ENCODE assay signal across 11 mouse cellular contexts in genomic region chr15:63360402-63360801, GRCm38 (mm10).
A peak's percentile ranks its signal among the peaks of the same experiment; 100 is the strongest.
DNase-seq lines count a peak whose midpoint lies in the region; ATAC-seq and TF ChIP-seq lines count a peak whose summit lies in the region.
"Had no signal": no experiment of that assay in that cellular context is flagged by ENCODE, and none has a peak within 500 bp of the region (broad histone marks: within the 10 kb centered on the region; RNA-seq: fewer than 3 reads in every experiment).

No protein-coding gene starts in this region.

- no peak overlapping the region for H3K4me2 ChIP-seq in kidney, embryonic 14.5 days (replicated peaks; ENCODE audit: low read depth, low read length)
- no peak overlapping the region for H3K4me2 ChIP-seq in embryonic facial prominence, embryonic 13.5 days
- H3K4me2 ChIP-seq in heart, embryonic 15.5 days, result no peak overlapping the region
- H3K4me2 ChIP-seq: stomach, embryonic 15.5 days had no signal

- DNase-seq in kidney, adult 2 months, result peak; percentile 5
- peak; percentile 31 for DNase-seq in lung, postnatal 14 days
- DNase-seq in thymus, adult 2 months, result no peak
- no peak for DNase-seq in spleen, adult 18-20 months
- DNase-seq in adrenal gland, adult 18-20 months (ENCODE audit: low spot score in 2 of 2), result no peak

- no peak overlapping the region for H3K9ac ChIP-seq in kidney, embryonic 14.5 days (ENCODE audit: low read depth, low read length)
- H3K9ac ChIP-seq in embryonic facial prominence, embryonic 13.5 days, result no peak overlapping the region
- no peak overlapping the region for H3K9ac ChIP-seq in heart, embryonic 15.5 days
- H3K9ac ChIP-seq: stomach, embryonic 15.5 days had no signal

- ATAC-seq in kidney, embryonic 14.5 days (ENCODE audit: low FRiP score, low TSS enrichment), result no peak
- 0 out of 2 replicates have a peak, but pooled peaks have one; percentile 56 for ATAC-seq in embryonic facial prominence, embryonic 13.5 days (ENCODE audit: insufficient number of reproducible peaks, insufficient read depth, low FRiP score, low TSS enrichment, low read depth)
- 0 out of 2 replicates have a peak, but pooled peaks have one; percentile 18 for ATAC-seq in heart, embryonic 15.5 days (replicated peaks; ENCODE audit: insufficient number of reproducible peaks, insufficient read depth, low FRiP score, low read depth)

- TF ChIP-seq POLR2A in kidney, adult 2 months (IDR thresholded peaks at IDR 0.05; ENCODE audit: low read depth, low read length), result no peak
- no peak for TF ChIP-seq POLR2A in thymus, adult 2 months (IDR thresholded peaks at IDR 0.05; ENCODE audit: control insufficient read depth, extremely low read depth, insufficient read depth, low read length, poor library complexity)

- no peaks in the 10 kb centered on the region for H3K36me3 ChIP-seq in kidney, adult 2 months (ENCODE audit: control insufficient read depth, insufficient read depth, low read length)
- H3K36me3 ChIP-seq in kidney, embryonic 14.5 days (ENCODE audit: control insufficient read depth, insufficient read depth, low read length), result no peaks in the 10 kb centered on the region
- H3K36me3 ChIP-seq in embryonic facial prominence, embryonic 13.5 days, result no peaks in the 10 kb centered on the region
- H3K36me3 ChIP-seq in heart, embryonic 15.5 days, result no peaks in the 10 kb centered on the region
- no peaks in the 10 kb centered on the region for H3K36me3 ChIP-seq in thymus, adult 2 months (ENCODE audit: control insufficient read depth, insufficient read depth, low read length)
- H3K36me3 ChIP-seq: G1E; stomach, embryonic 15.5 days had no signal

- H3K4me3 ChIP-seq in kidney, adult 2 months (ENCODE audit: insufficient read depth, low read depth, low read length), result no peak overlapping the region
- no peak overlapping the region for H3K4me3 ChIP-seq in kidney, embryonic 14.5 days (ENCODE audit: low read length)
- H3K4me3 ChIP-seq in embryonic facial prominence, embryonic 13.5 days, result no peak overlapping the region
- H3K4me3 ChIP-seq in heart, embryonic 15.5 days, result no peak overlapping the region
- no peak overlapping the region for H3K4me3 ChIP-seq in thymus, adult 2 months (ENCODE audit: control insufficient read depth, insufficient read depth, low read length)
- H3K4me3 ChIP-seq: erythroblast, embryonic 14.5 days; stomach, embryonic 15.5 days had no signal

- WGBS in kidney, adult 2 months, result 81% methylated on average over 7 of the region's 7 CpGs
- 75% methylated on average over 7 of the region's 7 CpGs for WGBS in kidney, embryonic 14.5 days
- 41% methylated on average over 7 of the region's 7 CpGs for WGBS in embryonic facial prominence, embryonic 13.5 days
- 42% methylated on average over 7 of the region's 7 CpGs for WGBS in heart, embryonic 15.5 days
- WGBS in thymus, adult 2 months, result 94% methylated on average over 7 of the region's 7 CpGs

- no peaks in the 10 kb centered on the region for H3K9me3 ChIP-seq in kidney, embryonic 14.5 days (ENCODE audit: control insufficient read depth, low read length)
- H3K9me3 ChIP-seq in embryonic facial prominence, embryonic 13.5 days, result no peaks in the 10 kb centered on the region
- no peaks in the 10 kb centered on the region for H3K9me3 ChIP-seq in heart, embryonic 15.5 days (replicated peaks)
- H3K9me3 ChIP-seq: G1E; stomach, embryonic 15.5 days had no signal

- TF ChIP-seq CTCF in kidney, adult 2 months (conservative IDR thresholded peaks at IDR 0.05; ENCODE audit: insufficient read depth, insufficient read length, low read depth, low read length), result no peak
- TF ChIP-seq CTCF in thymus, adult 2 months (IDR thresholded peaks at IDR 0.05; ENCODE audit: borderline replicate concordance, control insufficient read depth, extremely low read depth, insufficient read depth, low read length, poor library complexity), result no peak

- no peaks in the 10 kb centered on the region for H3K4me1 ChIP-seq in kidney, adult 2 months (ENCODE audit: control insufficient read depth, insufficient read depth, low read length)
- no peaks in the 10 kb centered on the region for H3K4me1 ChIP-seq in kidney, embryonic 14.5 days (ENCODE audit: control insufficient read depth, insufficient read depth, low read length)
- no peaks in the 10 kb centered on the region for H3K4me1 ChIP-seq in embryonic facial prominence, embryonic 13.5 days
- H3K4me1 ChIP-seq in heart, embryonic 15.5 days (replicated peaks), result peaks cover 8% of the 10 kb centered on the region
- no peaks in the 10 kb centered on the region for H3K4me1 ChIP-seq in thymus, adult 2 months (replicated peaks; ENCODE audit: control insufficient read depth, insufficient read depth, low read length)
- H3K4me1 ChIP-seq: stomach, embryonic 15.5 days had no signal

- H3K27me3 ChIP-seq in kidney, adult 2 months (replicated peaks; ENCODE audit: control insufficient read depth, insufficient read depth, low read length), result no peaks in the 10 kb centered on the region
- H3K27me3 ChIP-seq in kidney, embryonic 14.5 days (ENCODE audit: control insufficient read depth, insufficient read depth, low read length), result no peaks in the 10 kb centered on the region
- H3K27me3 ChIP-seq in embryonic facial prominence, embryonic 13.5 days, result no peaks in the 10 kb centered on the region
- H3K27me3 ChIP-seq in heart, embryonic 15.5 days, result no peaks in the 10 kb centered on the region
- no peaks in the 10 kb centered on the region for H3K27me3 ChIP-seq in thymus, adult 2 months (ENCODE audit: control insufficient read depth, insufficient read depth, low read length)
- H3K27me3 ChIP-seq: stomach, embryonic 15.5 days had no signal

- H3K27ac ChIP-seq in kidney, adult 2 months (ENCODE audit: insufficient read depth, low read depth, low read length), result no peak overlapping the region
- H3K27ac ChIP-seq in kidney, embryonic 14.5 days (ENCODE audit: low read depth, low read length), result no peak overlapping the region
- H3K27ac ChIP-seq in embryonic facial prominence, embryonic 13.5 days, result peak overlapping the region; percentile 28
- peak overlapping the region; percentile 2; the same call in 1 of the 2 replicates for H3K27ac ChIP-seq in heart, embryonic 15.5 days
- no peak overlapping the region for H3K27ac ChIP-seq in thymus, adult 2 months (ENCODE audit: control insufficient read depth, insufficient read depth, low read length)
- H3K27ac ChIP-seq: stomach, embryonic 15.5 days had no signal

Comparison
In these comparisons a context has a peak if more than half of its experiments do, and no peak if none do; other contexts are left out.
1. DNase-seq: peak in kidney, adult 2 months (single experiment) and lung, postnatal 14 days (single experiment); none in thymus, adult 2 months (single experiment), spleen, adult 18-20 months (0 of 2) and adrenal gland, adult 18-20 months (0 of 2).
2. H3K27ac ChIP-seq: peak in embryonic facial prominence, embryonic 13.5 days (single experiment) and heart, embryonic 15.5 days (single experiment); none in kidney, adult 2 months (single experiment), kidney, embryonic 14.5 days (single experiment) and thymus, adult 2 months (single experiment).